Mouse (Mus musculus): ENCODE measurements around the gene Chrnb1.

GRCm38 (mm10) chr11:69763551-69763950 lies 32.2 kb downstream of the Chrnb1 start:
- TF ChIP-seq CTCF (IDR thresholded peaks at IDR 0.05; ENCODE audit: borderline replicate concordance, insufficient read depth, low read length) = peak; percentile 33; the same call in 1 of the 2 replicates
- no peak for TF ChIP-seq POLR2A (IDR thresholded peaks at IDR 0.05; ENCODE audit: low read depth, low read length)
